Mouse (Mus musculus) urinary bladder, postnatal 4 days (tissue): ENCODE measurements around the gene Pcnt.
A peak's percentile ranks its signal among the peaks of the same experiment; 100 is the strongest.

Experiments used
- DNase-seq, 2 experiments: peaks; one replicate each; pipeline ENCODE4 v3.0.0; 2021 to 2022; ENCODE audit warnings: low spot score in 2 of 2

The Pcnt gene

GRCm38 (mm10) chr10:76316194-76316593, 126.4 kb downstream of the Pcnt start:
- no peak for DNase-seq

- peak in 1 of 2 experiments; percentile 44 for DNase-seq
These were observed 135.8 kb downstream of the Pcnt start for GRCm38 (mm10) chr10:76306738-76307137.
